Mouse (Mus musculus) NIH3T3 (cell line): ENCODE results near the gene Coro1c.
A peak's percentile ranks its signal among the peaks of the same experiment; 100 is the strongest.
"Not testable (repeated sequence)": the region's sequence is repeated elsewhere in the genome, so short reads cannot be mapped to it uniquely, and the experiment has no call there.

Source experiments
- DNase-seq: peaks from one replicate; pipeline ENCODE4 v3.0.0-alpha.2; 2012; ENCODE audit warnings: low read depth

Coro1c gene

DNA sequence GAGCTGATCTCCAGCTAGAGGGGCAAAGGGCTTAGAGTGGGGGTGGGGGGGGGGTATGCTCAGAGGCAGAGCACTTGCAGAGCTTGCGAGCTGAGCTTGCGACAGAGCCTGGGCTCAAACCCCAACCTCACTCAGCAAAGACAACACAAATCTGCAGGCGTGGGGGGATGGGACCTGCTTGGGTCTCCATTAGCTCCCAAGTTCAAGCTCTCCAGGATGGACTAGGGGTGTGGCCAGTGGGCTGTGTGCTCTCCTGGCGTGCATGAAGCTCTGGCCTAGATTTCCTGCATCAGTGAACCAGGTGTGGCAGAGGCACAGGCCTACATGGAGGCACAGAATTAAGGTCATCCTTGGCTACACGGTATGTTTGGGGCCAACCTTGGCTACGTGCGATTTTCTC, 80.1 kb downstream of the Coro1c start:
- no peak for DNase-seq

DNA sequence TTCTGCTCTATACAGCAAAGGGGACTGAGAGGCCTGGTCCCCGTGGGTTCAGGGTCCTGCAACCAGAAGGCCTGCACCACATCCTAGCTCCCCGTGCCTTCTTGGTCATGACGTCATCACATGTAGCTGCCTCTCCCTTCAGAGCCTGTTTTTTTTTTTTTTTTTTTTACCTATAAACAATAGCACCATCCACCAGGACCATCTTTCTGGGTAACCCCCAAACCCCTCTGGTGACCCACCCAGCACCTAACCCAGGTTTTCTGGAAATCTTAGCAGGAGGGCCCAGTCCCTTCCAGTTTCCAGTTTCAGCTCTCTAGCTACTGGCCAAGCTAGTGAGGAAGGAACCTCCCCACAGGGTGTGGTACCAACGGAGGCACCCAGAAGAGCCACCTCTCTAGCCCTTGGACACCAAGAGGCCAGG, 80.6 kb downstream of the Coro1c start:
- DNase-seq, result no peak

DNA sequence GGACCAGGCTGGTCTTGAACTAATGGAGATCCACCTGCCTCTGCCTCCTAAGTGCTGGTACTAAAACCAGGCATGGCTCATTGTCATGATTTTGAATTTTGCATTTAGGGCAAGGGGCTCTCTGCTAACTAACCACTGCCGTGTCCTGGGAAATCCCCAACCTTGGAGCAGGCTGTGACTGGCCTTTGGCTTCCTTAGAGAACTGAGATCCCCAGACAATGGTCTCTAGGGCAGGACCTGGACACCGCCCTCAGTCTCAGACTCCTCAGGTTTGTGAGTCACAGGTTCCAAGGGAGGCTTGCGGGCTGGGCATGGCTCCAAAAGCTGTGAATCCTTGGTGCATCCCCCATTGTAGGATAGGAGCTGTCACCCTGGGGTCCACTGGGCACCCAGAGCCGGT, 81.9 kb downstream of the Coro1c start:
- DNase-seq, result no peak

DNA sequence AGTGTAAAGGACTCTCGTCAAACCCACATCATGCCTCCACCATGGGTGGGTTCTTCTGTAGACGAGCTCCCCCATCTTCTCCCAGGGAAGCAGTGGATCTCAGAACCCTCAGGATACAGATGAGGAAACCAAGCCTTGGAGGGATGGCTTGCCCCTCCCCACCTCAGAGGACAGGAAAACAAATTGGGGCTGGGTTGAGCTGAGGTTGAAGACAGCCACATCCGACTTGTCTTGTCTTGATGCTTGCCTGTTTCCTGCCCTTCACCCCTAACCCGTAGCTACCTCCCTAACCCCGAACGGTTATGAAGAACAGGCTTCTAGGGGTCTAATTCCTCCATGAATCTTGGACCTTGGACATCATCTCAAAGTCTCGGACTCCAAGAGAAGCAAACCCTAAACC, 83.0 kb downstream of the Coro1c start:
- DNase-seq, result no peak

DNA sequence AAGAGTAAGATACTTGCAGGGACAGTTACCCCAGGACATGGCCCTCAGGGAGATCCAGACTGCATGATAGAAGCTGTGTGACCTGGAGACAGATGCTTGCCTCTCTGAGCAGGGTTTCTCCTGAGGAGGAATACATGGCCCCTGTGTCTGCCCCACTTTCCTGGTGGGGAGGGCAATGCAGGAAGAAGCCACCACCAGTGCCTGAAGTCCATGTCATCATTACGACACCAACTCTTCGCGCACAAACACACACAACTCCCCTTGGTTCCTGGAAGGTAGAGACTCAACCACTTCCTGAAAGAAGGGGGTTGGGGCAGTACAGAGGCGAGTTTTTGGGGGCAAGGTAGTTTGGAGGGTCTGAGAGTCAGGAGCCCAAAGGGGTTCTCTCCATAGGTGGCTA, 84.3 kb downstream of the Coro1c start:
- no peak for DNase-seq

DNA sequence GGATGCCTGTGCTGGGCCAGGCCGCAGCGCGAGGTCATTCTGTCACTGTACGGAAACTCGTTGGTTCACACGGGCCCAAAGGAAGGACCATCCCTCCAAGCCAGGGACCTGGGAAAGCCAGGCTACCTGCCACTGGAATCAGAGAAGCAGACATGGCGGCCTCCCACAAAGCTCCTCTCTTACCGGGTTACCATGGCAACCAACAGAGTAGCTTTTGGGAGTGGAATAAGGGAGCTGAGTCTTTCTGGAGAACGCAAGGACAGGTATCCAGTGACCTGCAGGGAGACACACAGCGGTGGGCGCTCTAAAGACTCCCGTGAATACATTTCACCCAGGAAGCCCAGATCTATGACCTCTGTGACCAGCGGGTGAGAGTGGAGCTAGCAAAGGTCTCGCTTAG, 90.0 kb downstream of the Coro1c start:
- no peak for DNase-seq

DNA sequence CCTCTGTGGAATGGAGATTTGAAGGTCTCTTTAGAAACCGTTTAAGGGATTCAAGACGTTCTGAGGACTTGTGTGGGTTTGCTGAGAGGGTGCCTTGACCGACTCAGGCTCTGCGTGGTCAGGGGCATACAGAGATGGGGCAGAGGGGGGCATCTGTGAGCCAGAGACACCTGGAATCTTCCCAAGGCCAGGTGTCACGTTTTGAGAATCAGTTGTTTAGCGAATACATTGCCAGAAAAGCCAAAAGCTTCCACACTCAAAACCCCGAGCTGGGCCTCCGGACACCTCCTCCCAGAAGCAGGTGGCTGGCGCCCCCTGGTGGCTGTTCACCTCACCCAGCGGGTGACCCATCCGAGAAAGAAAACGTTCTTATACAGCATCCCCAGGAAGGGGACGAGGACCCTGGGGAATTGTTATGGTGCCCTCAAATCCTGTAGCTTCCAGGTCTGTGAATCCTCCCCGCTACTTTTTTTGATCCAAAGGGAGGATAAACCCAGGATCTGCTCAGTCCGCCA, 92.9 kb downstream of the Coro1c start:
- DNase-seq, result peak; percentile 93

DNA sequence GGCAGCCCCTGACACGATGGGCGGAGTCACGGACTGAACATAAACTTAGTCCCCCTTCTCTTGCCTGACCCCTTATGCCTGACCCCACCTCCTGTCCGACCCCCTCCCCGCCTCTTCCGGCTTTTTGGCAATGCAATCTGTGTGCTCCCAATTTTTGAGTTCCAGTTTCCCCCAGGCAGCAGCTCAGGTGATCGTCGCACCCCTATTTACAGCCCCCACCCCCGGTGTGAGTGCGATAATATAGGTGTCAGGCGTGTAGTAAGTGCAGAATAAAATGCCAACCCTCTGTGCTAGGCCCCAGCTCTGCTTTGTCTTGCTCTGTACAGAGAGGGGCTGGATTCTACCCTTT, 93.5 kb downstream of the Coro1c start:
- no peak for DNase-seq

DNA sequence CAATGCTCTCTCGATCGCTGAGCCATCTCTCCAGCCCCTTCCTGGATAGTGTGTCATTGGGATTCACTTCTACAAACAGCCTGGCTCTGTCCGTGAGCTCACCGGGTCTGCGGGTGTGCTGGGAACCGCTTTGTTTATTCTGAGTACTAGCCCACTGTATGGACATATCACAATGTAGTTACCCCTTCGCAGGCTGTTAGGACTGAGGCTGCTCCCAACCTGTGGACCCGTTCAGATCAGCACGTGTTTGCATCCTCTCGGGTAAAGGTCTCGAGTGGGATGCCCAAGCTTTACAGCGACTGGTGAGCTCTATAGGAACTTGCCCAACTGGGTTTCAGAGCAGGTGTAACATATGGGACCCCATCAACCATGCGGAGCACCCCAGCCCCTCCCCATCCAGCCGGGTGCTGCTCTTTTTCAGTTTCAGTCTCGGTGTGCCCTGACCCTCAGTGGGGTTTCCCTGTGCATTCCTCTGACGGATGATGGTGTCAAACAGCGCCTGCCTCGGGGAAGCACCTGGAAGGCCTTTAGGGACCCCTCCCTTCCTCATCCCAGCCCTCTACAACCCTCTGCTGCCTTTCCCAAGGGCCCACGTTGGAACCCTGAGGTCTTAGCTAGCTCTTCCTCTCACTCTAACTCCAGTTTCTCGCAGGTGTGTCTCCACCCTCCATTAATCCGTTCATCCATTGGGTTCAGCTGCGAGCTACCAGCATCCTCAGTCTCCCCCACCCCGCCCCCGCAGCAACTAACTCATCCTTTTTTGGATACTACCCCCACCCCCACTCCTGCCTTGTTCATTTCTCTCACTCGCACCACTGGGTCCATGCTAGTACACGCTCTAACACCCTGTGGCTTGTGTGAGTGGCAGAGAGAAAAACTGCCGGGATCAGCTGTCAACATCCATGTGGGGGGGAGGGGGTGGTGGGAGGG, 94.2 kb downstream of the Coro1c start:
- no peak for DNase-seq

DNA sequence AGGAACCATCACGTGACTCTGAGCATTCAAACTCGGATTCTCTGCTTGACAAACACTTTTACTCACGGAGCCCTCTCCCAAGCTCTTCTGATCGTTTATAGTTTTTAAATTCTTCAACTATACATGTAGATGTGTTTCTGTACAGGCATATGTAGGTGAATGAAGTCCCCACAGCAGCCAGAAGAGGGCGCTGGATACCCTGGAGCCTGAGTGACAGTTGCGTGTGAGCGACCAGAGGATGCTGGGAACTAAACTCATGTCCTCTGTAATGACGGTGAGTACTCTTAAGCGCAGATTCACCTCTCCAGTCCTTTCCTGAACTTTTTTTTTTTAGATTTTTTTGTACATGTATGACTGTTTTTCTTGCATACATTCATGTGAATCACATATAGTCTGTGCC, 95.0 kb downstream of the Coro1c start:
- peak; percentile 52 for DNase-seq

DNA sequence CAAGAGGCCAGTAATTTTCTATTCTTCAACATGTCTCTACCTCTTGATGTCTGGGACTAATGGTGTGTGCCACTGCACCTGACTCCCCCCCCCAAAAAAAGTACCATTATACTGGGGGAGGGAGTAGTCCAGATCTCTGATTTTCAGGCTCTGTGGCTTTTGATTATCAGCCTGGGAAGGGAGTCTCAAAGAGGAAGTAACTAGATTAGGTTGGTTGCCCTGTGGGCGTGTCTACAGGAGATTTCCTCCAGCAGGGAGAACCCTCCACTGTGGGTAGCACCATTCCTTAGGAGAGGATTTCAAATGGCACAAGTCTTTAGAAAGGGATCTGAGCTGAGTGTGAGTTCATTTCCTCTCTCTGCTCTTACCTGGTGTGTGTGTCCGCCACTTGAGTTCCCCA, 95.9 kb downstream of the Coro1c start:
- DNase-seq, result no peak

DNA sequence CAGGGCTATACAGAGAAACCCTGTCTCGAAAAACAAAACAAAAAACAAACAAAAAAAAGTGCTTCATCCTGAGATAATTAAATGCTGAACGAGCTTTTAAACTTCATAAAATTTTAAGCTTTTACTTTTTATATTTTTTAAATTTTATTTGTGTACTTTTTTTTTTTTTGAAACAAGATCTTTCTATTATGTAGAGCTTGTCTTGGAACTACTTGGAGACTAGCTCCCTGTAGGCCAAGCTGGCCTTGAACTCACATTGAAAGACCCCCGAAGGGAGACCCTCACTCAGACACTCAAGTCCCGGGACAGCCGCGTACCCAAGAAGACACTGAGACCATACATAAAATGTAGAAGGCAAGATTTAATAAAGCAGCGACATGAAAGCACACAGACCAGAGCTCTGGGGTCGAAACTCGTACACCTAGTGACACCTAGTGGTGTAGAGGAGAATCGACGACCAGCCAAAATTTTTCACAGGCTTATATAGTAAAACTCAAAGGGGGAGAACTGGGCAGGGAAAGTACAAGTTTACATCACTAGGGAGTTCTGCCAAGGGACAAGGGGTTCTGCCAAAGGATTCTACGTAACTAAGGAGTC, 96.6 kb downstream of the Coro1c start:
- not testable (repeated sequence) for DNase-seq

DNA sequence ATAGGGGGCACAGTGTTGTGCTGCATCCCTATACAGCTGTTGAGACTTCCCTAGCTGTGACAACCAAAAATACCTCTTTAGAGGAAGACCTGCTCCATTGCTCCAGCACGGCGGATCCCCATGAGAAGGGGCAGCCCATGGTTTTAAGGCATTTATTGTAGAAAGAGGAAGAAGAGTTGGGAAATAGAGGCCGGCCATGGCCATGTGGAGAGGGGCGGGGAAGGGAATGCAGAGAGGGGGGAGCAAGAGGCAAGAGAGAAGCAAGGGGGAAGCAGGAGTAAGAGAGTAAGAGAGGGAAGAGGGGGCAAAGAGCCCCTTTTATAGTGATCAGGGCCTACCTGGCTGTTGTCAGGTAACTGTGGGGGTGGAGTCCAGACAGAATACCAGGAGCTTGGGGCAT, 98.4 kb downstream of the Coro1c start:
- DNase-seq, result no peak

DNA sequence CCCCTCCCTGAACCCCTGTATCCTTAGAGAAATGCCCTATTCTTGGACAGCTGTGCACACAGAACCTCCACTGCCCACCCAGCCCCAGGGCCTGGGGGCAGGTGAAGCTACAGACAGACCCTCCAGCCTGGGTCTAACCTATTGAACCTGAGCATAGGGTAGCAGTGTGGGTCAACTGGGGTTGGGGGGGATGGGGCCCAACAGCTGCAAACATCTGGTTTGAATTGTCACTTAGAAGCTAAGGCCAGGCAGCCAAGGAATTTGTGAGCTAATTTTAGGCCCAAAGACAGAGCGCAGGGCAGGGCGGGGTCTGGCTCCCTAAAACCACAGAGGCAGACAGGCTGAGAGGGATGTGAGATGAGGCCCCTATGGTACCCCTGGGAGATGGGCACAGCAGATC, 100.4 kb downstream of the Coro1c start:
- peak; percentile 81 for DNase-seq

DNA sequence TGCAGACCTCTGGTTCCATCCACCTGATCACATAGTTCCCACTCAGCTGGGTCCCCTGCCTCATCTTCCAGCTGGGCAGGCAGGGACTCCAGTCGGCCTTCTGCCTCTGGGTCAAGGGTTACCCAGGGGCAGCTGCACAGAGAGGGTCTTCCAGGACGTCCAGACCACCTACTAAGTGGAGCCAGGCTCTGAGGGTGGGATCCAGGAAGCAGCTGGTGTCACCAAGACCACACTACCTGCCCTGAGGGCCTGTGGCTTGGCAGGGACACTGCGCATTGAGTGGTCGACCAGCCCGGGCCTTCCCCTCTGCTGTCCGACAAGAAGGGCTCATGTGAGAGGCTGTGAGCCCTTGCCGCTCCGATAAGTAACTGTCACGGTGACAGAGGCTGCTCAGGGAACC, 100.8 kb downstream of the Coro1c start:
- no peak for DNase-seq

DNA sequence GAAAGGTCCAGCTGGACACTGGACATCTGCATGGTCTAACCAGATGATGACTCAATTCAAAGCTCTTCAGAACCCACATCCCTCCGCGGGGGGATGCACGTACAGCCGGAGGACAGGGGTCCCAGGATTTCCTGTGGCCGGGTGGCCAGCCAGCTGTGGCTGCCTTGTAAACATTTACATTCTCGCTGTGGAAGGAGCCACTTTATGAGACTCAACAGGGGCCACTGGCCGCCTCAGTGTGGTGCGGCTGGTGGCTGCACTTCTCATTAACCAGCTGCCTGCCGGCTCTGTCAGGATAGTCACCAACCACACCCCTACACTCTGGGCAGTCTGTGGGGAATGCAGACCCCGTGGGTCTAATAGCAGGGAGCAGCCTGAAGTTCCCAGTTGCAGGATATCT, 102.1 kb downstream of the Coro1c start:
- DNase-seq, result no peak

DNA sequence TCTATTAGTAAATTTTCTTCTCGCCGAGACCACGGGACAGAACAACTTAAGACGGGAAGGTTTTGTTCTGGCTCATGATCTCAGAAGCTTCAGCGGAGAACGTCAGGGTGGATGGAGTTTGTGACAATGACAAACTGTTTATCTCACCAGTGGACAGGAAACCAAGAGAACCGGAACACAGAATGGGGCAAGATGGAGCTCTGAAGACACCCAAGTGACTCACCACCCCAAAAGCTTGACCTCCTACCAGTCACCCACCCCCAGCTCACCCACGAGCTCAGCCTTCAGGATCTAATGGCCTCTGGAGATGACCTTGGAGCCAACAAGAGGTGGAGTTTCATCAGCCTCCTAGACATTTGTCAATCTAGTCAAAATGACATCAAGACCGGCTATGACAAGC, 103.3 kb downstream of the Coro1c start:
- DNase-seq, result no peak

DNA sequence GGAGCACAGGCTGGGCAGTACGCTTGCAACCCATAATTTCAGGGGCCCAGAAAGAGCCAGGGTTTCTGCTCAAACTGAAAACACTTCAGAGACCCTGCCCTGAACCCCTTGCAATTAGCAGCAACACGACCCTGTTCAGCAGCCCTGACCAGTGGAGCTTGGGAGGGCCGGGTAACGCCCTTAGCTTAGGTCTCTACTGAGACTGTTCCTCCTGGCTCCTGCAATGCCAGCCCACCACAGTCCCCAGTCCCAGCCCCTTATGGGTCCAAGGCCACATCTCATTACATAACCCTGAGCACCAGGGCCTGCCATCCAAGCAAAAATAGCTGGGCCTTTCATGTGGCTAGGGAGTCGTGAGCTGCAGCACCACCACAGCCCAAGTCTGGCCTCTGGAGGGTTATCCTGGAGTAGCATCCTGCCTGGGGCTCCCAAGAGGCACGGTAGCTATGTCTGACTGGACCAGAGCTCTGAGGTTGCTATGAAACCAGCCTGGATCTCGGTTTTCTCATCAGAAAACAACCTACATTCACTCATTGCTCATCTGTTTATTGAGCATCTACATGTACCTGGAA, 104.1 kb downstream of the Coro1c start:
- DNase-seq, result peak; percentile 46

DNA sequence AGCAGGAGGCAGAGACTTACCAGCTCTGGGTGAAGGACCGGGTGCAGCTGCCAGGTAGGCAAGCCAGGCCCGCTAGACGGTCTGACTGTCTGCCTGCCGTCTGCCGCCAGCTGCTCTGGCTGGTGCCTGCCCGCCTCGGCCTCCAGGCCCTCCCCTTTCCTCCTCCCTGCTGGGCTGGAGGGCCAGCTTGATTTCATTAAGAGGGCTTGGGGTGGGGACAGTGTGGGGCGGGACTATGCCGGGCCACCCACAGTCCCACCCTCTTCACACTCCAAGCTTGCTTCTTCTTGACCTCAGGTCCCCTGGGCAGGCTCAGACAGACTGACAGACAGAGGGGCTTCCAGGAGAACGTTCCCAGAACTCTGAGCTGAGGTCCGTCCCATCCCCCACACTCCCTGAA, 108.3 kb downstream of the Coro1c start, which contains the start of gene Tmem119:
TSS of gene Tmem119 (minus strand) at position 237 of the 400 bp plus-strand sequence.
- peak; percentile 92 for DNase-seq

DNA sequence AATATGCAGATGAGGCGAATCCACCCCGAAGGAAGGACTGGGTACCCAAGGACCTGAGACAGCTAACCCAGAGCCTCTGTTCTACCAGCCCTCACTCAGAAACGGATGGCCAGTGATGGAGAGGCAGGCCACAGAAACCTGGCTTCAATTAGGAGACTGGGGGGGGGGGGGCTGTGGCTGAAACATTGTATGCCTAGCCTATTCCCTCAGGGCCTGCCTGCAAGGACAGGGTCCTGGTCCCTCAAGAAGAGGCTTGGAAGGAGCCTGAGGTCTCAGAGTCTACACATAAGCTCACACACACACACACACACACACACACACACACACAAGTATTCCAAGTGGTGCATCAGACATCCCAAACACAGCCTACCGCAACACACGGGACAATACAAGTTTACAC, 108.9 kb downstream of the Coro1c start:
- DNase-seq, result peak; percentile 60

DNA sequence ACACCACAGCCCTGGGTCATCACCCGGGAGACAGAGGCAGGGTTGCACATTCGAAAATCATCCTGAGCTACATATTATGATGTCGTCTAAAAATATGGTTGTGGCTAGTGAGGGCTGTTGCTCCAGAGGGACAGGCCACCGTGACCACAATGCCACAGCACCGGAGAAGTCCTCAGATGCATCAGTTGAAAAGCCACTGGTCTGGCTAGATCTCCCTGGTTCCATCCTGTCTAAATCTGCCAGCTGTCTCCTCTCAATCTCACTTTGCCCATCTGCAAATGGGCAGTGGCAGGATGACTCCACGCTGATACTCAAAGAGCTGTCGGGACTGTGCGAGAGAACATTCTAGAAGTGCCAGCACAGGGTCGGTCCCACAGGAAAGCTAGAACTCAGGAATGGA, 110.0 kb downstream of the Coro1c start:
- DNase-seq, result no peak

DNA sequence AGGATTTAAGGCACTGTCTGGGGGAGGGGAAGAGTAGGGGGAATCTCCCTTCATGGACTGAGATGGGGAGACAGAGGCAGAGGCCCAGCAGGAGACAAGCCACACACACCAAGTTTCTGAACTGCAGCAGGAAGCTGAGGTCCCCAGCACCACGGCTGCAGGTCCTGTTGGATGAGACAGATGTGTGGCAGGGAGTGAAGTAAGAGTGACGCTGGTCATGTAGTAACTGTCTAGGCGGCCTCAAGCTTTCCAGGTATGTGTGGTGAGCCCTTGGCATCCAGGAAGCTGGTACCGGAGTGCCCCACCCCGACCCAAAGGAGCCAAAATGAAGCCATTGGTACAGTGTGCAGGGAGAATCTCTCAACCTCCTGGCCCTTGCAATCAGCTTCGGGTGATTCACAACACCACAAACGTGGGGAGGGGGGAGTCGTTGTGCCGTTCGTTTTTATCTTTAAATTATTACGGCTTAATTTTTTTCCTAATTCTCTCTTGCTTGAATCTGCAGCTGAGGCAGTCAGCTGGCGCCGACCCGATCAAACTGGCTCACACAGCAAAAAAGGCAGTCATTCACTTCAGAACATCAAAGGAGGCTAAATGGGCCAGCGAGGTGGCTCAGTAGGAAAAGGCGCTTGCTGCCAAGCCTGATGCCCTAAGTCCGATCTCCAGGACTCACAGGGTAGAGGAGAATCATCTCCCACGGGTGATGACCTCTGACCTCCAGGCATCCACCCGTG, 111.2 kb downstream of the Coro1c start:
- peak; percentile 28 for DNase-seq
